8 mouse cellular contexts compared by ENCODE assay signal in genomic region chr7:80035748-80036147, GRCm38 (mm10). TPM values are rescaled to one million over a fixed set of nuclear protein-coding genes. Genes with fewer than 3 reads are reported as not detected.
DNase-seq lines count a peak whose midpoint lies in the region; TF ChIP-seq lines count a peak whose summit lies in the region.

No protein-coding gene starts in this region.

- WGBS in heart, embryonic 10.5 days: 35% methylated on average over 4 of the region's 4 CpGs
- 49% methylated on average over 4 of the region's 4 CpGs for WGBS in limb, embryonic 10.5 days
- 16% methylated on average over 4 of the region's 4 CpGs for WGBS in small intestine, adult 2 months

- no peak for TF ChIP-seq CTCF in small intestine, adult 2 months (IDR thresholded peaks at IDR 0.05; ENCODE audit: extremely low read depth, insufficient read length, insufficient replicate concordance, low read depth, low read length)

- H3K27me3 ChIP-seq in heart, embryonic 10.5 days (ENCODE audit: insufficient read depth, poor library complexity, severe bottlenecking): no peaks in the 10 kb centered on the region
- no peaks in the 10 kb centered on the region for H3K27me3 ChIP-seq in limb, embryonic 10.5 days (ENCODE audit: low read depth, poor library complexity, severe bottlenecking)
- no peaks in the 10 kb centered on the region for H3K27me3 ChIP-seq in small intestine, adult 2 months (ENCODE audit: control insufficient read depth, insufficient read depth, low read length)

- H3K36me3 ChIP-seq in heart, embryonic 10.5 days: peaks cover 8% of the 10 kb centered on the region; the same call in 1 of the 2 replicates
- peaks cover 5% of the 10 kb centered on the region for H3K36me3 ChIP-seq in limb, embryonic 10.5 days
- H3K36me3 ChIP-seq in small intestine, adult 2 months (ENCODE audit: control insufficient read depth, insufficient read depth, low read length): peaks cover 2% of the 10 kb centered on the region; the same call in 1 of the 2 replicates

- H3K9me3 ChIP-seq in heart, embryonic 10.5 days: no peaks in the 10 kb centered on the region
- H3K9me3 ChIP-seq in limb, embryonic 10.5 days (replicated peaks): no peaks in the 10 kb centered on the region

- peak; percentile 54 for DNase-seq in urinary bladder, postnatal 25 days (ENCODE audit: low spot score)
- no peak for DNase-seq in urinary bladder, adult 2 months (ENCODE audit: low spot score)
- DNase-seq in heart, embryonic 10.5 days (ENCODE audit: low spot score): no peak
- DNase-seq in limb, embryonic 10.5 days (ENCODE audit: low spot score): no peak
- DNase-seq in layer of hippocampus, adult 11-12 months (ENCODE audit: low spot score): no peak
- DNase-seq in embryo, embryonic 10 days (ENCODE audit: low spot score): no peak
- DNase-seq in spleen, postnatal 14 days (ENCODE audit: low spot score in 2 of 2): no peak

- TF ChIP-seq POLR2A in small intestine, adult 2 months (IDR thresholded peaks at IDR 0.05; ENCODE audit: low read depth, low read length): no peak

- peaks cover 64% of the 10 kb centered on the region for H3K4me1 ChIP-seq in heart, embryonic 10.5 days
- H3K4me1 ChIP-seq in limb, embryonic 10.5 days: peaks cover 58% of the 10 kb centered on the region
- H3K4me1 ChIP-seq in small intestine, adult 2 months (ENCODE audit: control insufficient read depth, insufficient read depth, insufficient read length, low read length): peaks cover 33% of the 10 kb centered on the region

- H3K27ac ChIP-seq in heart, embryonic 10.5 days: peak overlapping the region; percentile 69
- peak overlapping the region; percentile 37 for H3K27ac ChIP-seq in limb, embryonic 10.5 days
- peak overlapping the region; percentile 21 for H3K27ac ChIP-seq in small intestine, adult 2 months (ENCODE audit: insufficient read depth, low read depth, low read length)

- H3K4me3 ChIP-seq in heart, embryonic 10.5 days: 0 out of 2 replicates have a peak overlapping the region, but pooled peaks have one; percentile 18
- no peak overlapping the region for H3K4me3 ChIP-seq in limb, embryonic 10.5 days
- H3K4me3 ChIP-seq in small intestine, adult 2 months (ENCODE audit: low read depth, low read length): no peak overlapping the region

RNA-seq across cellular contexts. Expression of gene Zfp710, which starts 11.1 kb away (rescaled TPM):
- 15.6 and 18.8 TPM in 2 replicates for polyA plus RNA-seq in urinary bladder, adult 2 months (2012; rRNA removed)
- polyA plus RNA-seq in heart, embryonic 10.5 days (2016; fragmentation: Nextera tagmentation; extraction: Ambion mirVana): 14.8 and 20.8 TPM in 2 replicates
- 19.4 and 19.7 TPM in 2 replicates for polyA plus RNA-seq in limb, embryonic 10.5 days (2016; fragmentation: Nextera tagmentation; extraction: Ambion mirVana)
- 34.9 and 67.9 TPM in 2 replicates for polyA plus RNA-seq in small intestine, adult 2 months (2012; rRNA removed)
